Mouse (Mus musculus) forebrain, embryonic 15.5 days (tissue): ENCODE measurements around the gene Eps15. TPM values are rescaled to one million over a fixed set of nuclear protein-coding genes. Genes with fewer than 3 reads are reported as not detected.
A peak's percentile ranks its signal among the peaks of the same experiment; 100 is the strongest.

Experiments
- ATAC-seq: fragments of 200-750 bp; cut with Nextera tagmentation; replicated peaks from 2 replicates; pipeline ENCODE4 v1.8.0; 2017; ENCODE audit warnings: mild to moderate bottlenecking, moderate TSS enrichment, moderate library complexity
- H3K27ac ChIP-seq: fragments of 300-500 bp; sonication (generic); replicated peaks from 2 replicates; pipeline ENCODE4 v1.5.1; 2015; ENCODE audit warnings: mild to moderate bottlenecking, inconsistent platforms
- H3K27me3 ChIP-seq: fragments of 300-500 bp; sonication (generic); 2 replicates; pipeline ENCODE4 v1.6.1; 2015; ENCODE audit warnings: inconsistent platforms
- H3K36me3 ChIP-seq: fragments of 300-500 bp; sonication (generic); 2 replicates; pipeline ENCODE4 v1.6.1; 2015; ENCODE audit warnings: mild to moderate bottlenecking, inconsistent platforms
- H3K4me1 ChIP-seq: fragments of 300-500 bp; sonication (generic); 2 replicates; pipeline ENCODE4 v1.6.1; 2015; ENCODE audit warnings: inconsistent platforms
- H3K4me2 ChIP-seq: fragments of 300-500 bp; sonication (generic); replicated peaks from 2 replicates; pipeline ENCODE4 v1.6.1; 2015; ENCODE audit warnings: mild to moderate bottlenecking, inconsistent platforms
- H3K4me3 ChIP-seq: fragments of 300-500 bp; sonication (generic); 2 replicates; pipeline ENCODE4 v1.5.1; 2015; ENCODE audit warnings: mild to moderate bottlenecking, inconsistent platforms
- H3K9ac ChIP-seq: fragments of 300-500 bp; sonication (generic); replicated peaks from 2 replicates; pipeline ENCODE4 v1.6.1; 2015; ENCODE audit warnings: mild to moderate bottlenecking, inconsistent platforms
- H3K9me3 ChIP-seq: fragments of 300-500 bp; sonication (generic); 2 replicates; pipeline ENCODE4 v1.6.1; 2016; ENCODE audit warnings: inconsistent platforms
- WGBS: fragments of 180-500 bp; shearing (Covaris S2); methylation state at CpG from one replicate; pipeline ENCODE4 v1.1.7; 2015; ENCODE audit warnings: mixed read lengths; 5-methylcytosine and 5-hydroxymethylcytosine counted together
- polyA plus RNA-seq: library from polyadenylated mRNA; unstranded; fragments of >200 nt; fragmentation: Nextera tagmentation; extraction: Ambion mirVana; gene quantifications from 2 replicates; pipeline ENCODE4 v1.2.1, GENCODE M21; 2015

Gene Eps15
- 39.6 and 40.6 TPM in 2 replicates for polyA plus RNA-seq

DNA sequence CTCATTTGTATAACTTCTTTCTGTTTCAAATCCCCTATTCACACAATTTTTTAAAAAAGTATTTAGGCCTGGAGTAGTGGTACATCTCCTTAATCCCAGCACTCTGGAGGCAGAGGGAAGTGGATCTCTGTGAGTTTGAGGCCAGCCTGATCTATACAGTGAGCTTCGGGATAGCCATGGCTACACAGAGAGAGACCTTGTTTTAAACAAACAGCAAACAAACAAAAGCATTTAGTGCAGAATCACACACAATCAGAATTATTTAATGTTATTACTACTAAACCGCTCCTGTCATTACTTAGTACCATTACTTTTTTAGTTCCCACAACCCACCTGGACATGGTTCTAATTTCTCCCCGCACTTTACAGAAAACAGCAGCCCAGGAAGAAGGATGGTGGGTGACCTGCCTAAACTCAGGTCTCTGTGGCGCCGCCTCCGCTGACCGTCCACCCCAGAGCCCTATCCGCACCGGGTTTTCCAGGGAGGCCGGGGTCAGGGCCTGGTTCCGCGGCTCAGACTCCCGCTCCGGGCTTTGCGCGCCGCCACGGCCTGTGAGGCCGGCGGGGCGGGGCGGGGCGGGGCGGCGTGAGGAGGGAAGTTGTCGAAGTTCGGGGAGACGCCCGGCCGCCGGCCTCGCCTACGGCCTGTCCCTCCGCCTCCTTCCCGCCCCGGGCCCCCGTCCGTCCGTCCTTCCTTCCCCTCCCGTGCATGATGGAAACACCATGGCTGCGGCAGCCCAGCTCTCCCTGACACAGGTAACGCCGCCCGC, at the start of gene Eps15:
Gene Eps15, plus strand, starts transcription at position 580 of the 770 bp plus-strand sequence.
- Histone ChIP-seq H3K36me3 (no peaks in the 10 kb centered on the region), H3K4me1 (peaks cover 7% of the 10 kb centered on the region; the same call in 1 of the 2 replicates), H3K27ac (peak within 1 kb of the TSS; percentile 38; the same call in 1 of the 2 replicates), H3K9me3 (no peaks in the 10 kb centered on the region), H3K4me3 (peak within 1 kb of the TSS; percentile 90), H3K27me3 (no peaks in the 10 kb centered on the region), H3K9ac (peak within 1 kb of the TSS; percentile 68), H3K4me2 (peak within 1 kb of the TSS; percentile 88)
- ATAC-seq, result peak; percentile 95
- 3% methylated on average over 44 of the region's 44 CpGs for WGBS

DNA sequence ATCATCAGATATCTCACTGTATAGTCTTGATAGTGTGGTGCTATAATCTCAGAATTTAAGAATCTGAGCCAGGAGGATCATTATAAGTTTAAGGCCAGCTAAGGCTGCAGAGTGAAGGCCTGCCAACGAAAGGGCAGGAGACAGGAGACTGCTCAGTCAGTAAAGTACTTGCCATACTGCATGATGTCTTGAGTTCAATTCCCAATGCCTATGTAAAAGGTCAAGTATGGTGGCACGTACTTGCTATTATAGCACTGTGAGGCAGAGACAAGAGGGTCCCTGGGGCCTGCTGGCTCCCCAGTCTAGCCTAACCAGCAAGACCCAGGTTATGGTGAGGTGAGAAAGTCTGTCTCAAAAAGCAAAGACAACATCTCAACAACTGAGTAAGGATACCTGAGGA, 45.9 kb upstream of the Eps15 start, which contains the start of gene Calr4:
Gene Calr4, plus strand, starts transcription at position 301 of the 400 bp plus-strand sequence.
- H3K4me3 ChIP-seq, result no peak within 1 kb of the TSS
- H3K9me3 ChIP-seq, result no peaks in the 10 kb centered on the region
- no peak within 1 kb of the TSS for H3K27ac ChIP-seq
- no peak within 1 kb of the TSS for H3K4me2 ChIP-seq
- no peaks in the 10 kb centered on the region for H3K27me3 ChIP-seq
- H3K36me3 ChIP-seq, result no peaks in the 10 kb centered on the region
- WGBS, result 81% methylated on average over 2 of the region's 2 CpGs
- H3K4me1 ChIP-seq, result peaks cover 16% of the 10 kb centered on the region
- no peak for ATAC-seq
- H3K9ac ChIP-seq, result no peak within 1 kb of the TSS

DNA sequence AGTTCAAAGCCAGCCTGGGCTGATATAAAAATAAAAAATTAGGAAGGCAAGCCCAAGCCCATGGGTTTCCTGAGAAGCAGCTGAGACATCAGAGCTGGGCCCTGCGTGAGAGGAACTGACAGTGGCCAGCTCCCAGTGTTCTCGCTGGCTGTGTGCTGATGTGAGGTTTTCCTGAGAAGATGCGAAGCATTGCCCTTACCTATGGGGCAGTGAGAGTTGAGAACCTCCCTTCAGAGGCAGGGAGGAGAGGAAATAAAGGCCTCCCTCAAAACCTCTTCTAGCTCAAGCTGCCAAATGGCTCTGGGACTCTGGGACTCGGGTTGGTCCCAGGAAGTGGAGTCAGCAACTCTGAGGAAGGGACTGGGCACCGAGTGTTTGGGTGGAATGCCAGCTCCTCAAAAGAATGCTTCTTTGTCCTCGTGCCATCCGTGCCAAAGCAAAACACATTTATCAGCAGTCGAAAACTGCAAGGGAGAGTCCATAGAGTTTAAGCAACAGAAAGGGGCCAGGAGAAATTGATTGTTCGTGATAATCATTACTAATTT, 45.2 kb upstream of the Eps15 start:
- Histone ChIP-seq H3K4me1 (peaks cover 16% of the 10 kb centered on the region), H3K9me3 (no peaks in the 10 kb centered on the region), H3K27me3 (no peaks in the 10 kb centered on the region), H3K9ac (no peak overlapping the region), H3K4me2 (no peak overlapping the region), H3K27ac (no peak overlapping the region), H3K4me3 (no peak overlapping the region), H3K36me3 (no peaks in the 10 kb centered on the region)
- 61% methylated on average over 9 of the region's 9 CpGs for WGBS
- ATAC-seq, result no peak

DNA sequence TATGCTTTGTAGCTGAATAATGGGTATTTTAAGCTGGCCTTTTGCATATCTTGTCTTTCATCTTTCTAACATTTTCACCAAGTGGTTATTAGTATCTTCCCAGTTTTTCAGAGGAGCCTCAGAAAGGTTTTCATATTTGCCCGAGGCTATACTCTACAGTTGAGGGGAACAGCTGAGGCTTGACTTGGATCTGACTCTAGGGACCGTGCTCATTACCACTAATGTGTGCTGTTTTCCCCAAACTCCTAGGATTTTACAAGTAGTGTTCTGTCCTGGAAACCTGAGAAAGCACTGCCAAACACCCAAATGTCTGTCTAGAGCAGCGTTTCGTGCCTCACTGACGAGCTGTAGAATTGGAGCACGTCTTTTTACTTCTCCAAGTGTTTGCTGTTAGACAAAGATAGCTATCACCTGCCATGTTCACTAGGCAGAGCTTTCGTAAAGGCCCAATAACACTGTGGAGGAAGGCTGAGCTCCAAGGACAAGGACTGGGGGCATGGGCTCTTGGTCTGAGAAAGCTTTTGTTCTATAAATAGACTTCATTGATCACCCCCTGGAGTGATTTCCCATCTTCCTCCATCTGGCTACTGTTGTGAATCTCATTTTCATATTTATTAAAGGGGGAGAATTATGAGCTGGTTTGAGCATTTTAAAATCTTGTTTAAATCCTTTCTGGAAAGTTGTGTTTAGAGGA, 43.7 kb upstream of the Eps15 start:
- Histone ChIP-seq H3K4me3 (no peak overlapping the region), H3K4me1 (peaks cover 16% of the 10 kb centered on the region), H3K9ac (no peak overlapping the region), H3K27me3 (no peaks in the 10 kb centered on the region), H3K36me3 (no peaks in the 10 kb centered on the region), H3K9me3 (no peaks in the 10 kb centered on the region), H3K27ac (peak overlapping the region; percentile 21; the same call in 1 of the 2 replicates), H3K4me2 (no peak overlapping the region)
- no peak for ATAC-seq
- 48% methylated on average over 7 of the region's 7 CpGs for WGBS

DNA sequence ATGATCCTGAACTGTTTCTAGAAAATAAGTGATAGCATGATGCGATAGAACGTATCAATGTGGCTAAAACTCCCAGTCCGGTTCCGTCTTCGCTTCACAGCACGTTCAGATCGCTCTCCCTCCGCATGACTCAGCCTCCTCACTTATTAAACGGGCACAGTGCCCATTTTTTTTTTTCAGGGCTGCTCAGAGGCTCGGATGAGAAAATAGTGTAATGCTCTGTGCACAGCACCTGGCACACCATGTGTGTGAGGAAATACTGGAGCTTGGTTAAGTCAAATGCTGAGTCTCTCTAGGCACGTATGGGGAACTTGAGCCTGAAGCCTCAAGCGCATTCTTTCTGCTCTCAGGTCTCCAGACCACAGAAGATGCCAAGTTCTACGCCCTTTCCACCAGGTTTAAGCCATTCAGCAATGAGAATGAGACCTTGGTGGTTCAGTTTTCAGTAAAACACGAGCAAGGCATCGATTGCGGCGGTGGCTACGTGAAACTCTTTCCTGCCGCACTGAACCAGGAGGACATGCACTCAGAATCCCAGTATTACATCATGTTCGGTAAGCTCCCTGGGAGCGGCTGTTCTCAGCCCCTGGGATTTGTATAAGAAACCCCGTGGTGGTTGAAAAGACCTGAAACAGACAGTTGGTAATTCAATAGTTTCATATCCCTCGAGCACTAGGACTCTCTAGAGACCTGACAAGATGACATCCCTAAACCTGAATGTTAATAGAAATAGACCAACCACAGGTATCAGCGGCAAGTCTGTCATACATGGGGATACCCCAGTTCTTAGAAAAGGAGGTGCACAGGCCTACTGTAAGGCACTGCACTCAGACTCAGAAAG, 41.4 kb upstream of the Eps15 start:
- H3K36me3 ChIP-seq, result no peaks in the 10 kb centered on the region
- H3K27ac ChIP-seq, result no peak overlapping the region
- H3K4me2 ChIP-seq, result no peak overlapping the region
- H3K9ac ChIP-seq, result no peak overlapping the region
- no peak overlapping the region for H3K4me3 ChIP-seq
- no peaks in the 10 kb centered on the region for H3K9me3 ChIP-seq
- H3K4me1 ChIP-seq, result peaks cover 20% of the 10 kb centered on the region
- no peak; the same call in 1 of the 2 replicates for ATAC-seq
- 70% methylated on average over 24 of the region's 24 CpGs for WGBS
- H3K27me3 ChIP-seq, result no peaks in the 10 kb centered on the region

DNA sequence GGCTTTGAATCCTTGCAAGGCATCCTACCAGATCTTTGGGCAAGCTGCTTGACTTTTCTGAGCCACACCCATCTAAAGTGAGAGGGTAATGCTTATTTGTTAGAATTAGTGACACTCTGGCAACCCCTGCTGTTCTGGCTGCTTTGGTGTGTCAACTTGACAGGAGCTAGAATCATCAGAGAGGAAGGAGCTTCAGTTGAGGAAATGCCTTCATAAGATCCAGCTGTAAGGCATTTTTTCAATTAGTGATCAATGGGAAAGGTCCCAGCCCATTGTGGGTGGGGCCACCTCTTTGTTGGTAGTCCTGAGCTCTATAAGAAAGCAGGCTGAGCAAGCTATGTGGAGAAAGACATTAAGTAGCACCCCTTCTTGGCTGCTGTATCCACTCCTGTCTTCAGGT, 38.8 kb upstream of the Eps15 start:
- H3K4me1 ChIP-seq, result peaks cover 12% of the 10 kb centered on the region
- H3K27ac ChIP-seq, result no peak overlapping the region

DNA sequence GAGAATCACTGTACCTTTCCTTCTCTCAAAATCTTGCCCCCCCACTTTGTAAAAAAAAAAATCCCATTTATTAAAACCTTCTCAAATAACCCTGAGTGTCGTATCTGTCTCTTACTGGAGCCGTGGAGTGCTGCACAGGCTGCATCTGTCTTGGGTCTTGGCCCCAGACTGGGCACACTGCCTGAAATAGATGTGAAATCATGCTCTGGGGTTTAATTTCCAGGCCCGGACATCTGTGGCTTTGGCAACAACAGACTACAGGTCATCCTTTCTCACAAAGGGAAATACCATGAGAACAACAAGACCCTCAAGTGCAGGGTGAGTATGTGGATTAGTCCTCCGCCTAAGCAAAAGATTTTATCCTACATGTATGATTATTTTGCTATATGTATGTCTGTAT, 38.1 kb upstream of the Eps15 start:
- Histone ChIP-seq H3K27me3 (no peaks in the 10 kb centered on the region), H3K4me2 (no peak overlapping the region), H3K4me3 (no peak overlapping the region), H3K9ac (no peak overlapping the region), H3K27ac (peak overlapping the region; percentile 27), H3K4me1 (peaks cover 5% of the 10 kb centered on the region), H3K36me3 (no peaks in the 10 kb centered on the region), H3K9me3 (no peaks in the 10 kb centered on the region)
- WGBS, result 46% methylated on average over 4 of the region's 4 CpGs
- peak; percentile 64 for ATAC-seq

More for the DNA sequence above, 38.8 kb upstream of the Eps15 start:
- Histone ChIP-seq H3K27me3 (no peaks in the 10 kb centered on the region), H3K4me2 (no peak overlapping the region), H3K9ac (no peak overlapping the region), H3K4me3 (no peak overlapping the region), H3K36me3 (no peaks in the 10 kb centered on the region), H3K9me3 (no peaks in the 10 kb centered on the region)
- no peak for ATAC-seq

DNA sequence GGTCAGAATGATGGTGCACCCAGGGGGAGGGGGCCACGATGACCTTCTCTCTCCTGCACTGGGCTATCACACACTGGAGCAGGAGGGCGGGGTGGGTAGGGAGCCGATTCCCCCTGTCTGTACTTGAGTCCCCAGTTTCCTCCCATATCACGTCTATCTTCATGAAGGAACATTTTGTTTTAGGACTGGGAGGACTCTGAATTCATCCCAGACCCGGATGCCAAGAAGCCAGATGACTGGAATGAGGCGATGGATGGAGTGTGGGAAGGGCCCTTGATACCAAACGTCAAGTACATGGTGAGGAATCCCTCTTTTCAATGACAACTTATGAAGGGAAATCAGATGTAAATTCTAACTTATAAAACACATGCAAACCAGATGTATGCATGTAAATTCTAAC, 35.6 kb upstream of the Eps15 start:
- H3K27ac ChIP-seq, result no peak overlapping the region
- H3K4me3 ChIP-seq, result no peak overlapping the region
- no peak overlapping the region for H3K9ac ChIP-seq
- peaks cover 5% of the 10 kb centered on the region; the same call in 1 of the 2 replicates for H3K4me1 ChIP-seq
- no peaks in the 10 kb centered on the region for H3K27me3 ChIP-seq
- no peak overlapping the region for H3K4me2 ChIP-seq
- H3K36me3 ChIP-seq, result no peaks in the 10 kb centered on the region
- H3K9me3 ChIP-seq, result no peaks in the 10 kb centered on the region
- no peak for ATAC-seq
- 90% methylated on average over 7 of the region's 7 CpGs for WGBS

DNA sequence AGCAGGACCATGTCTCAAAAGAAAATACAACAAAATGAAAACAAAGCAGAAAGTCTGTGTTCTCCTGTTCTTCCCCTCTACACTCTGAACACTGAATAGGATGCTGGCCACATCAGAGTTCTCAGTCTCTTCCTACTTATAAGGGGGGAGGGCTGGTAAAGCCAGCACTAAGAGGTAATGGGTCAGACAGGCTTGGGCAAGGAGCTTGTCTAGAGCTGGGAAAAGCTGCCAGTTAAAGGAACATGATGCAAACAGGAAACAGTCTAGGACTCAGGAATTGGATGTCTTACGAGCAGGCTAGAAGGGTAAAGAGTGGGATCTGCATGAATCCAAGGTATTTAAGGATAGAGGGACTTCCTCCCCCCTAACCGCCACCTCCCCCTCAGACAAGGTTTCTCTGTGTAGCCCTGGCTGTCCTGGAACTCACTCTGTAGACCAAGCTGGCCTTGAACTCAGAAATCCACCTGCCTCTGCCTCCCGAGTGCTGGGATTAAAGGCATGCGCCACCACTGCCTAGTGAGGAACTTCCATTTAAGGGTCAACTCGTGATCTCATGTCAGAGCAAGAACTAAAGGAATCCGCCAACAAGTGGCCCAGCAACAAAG, 35.0 kb upstream of the Eps15 start:
- no peak for ATAC-seq
- no peak overlapping the region for H3K4me3 ChIP-seq
- H3K4me2 ChIP-seq, result no peak overlapping the region
- H3K27ac ChIP-seq, result no peak overlapping the region
- WGBS, result 83% methylated on average over 6 of the region's 6 CpGs
- no peaks in the 10 kb centered on the region for H3K9me3 ChIP-seq
- H3K27me3 ChIP-seq, result no peaks in the 10 kb centered on the region
- peaks cover 5% of the 10 kb centered on the region; the same call in 1 of the 2 replicates for H3K4me1 ChIP-seq
- no peak overlapping the region for H3K9ac ChIP-seq
- H3K36me3 ChIP-seq, result no peaks in the 10 kb centered on the region

DNA sequence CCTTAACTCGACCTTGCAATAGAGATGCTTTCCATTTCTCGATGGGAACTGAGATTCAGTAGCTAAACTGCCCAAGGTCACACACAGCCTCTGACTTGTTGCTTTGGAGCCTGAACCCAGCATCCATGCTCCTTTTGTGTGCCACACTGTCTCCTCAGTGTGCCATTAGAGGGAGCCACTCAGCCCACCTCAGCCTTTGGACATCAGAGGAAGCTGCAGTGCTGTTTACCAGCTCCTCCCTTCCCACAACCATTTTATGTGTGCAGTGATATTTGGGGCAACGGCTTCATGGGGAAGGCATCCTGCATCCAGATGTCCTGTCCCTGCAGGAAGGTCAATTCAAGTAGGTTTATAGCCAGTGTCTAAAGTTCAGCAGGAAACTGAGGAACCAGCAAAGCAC, 28.5 kb upstream of the Eps15 start:
- H3K4me2 ChIP-seq, result no peak overlapping the region
- H3K27me3 ChIP-seq, result no peaks in the 10 kb centered on the region
- H3K9ac ChIP-seq, result no peak overlapping the region
- WGBS, result 47% methylated on average over 3 of the region's 3 CpGs
- no peaks in the 10 kb centered on the region for H3K36me3 ChIP-seq
- no peaks in the 10 kb centered on the region for H3K9me3 ChIP-seq
- H3K4me3 ChIP-seq, result no peak overlapping the region
- H3K4me1 ChIP-seq, result no peaks in the 10 kb centered on the region
- ATAC-seq, result no peak
- no peak overlapping the region for H3K27ac ChIP-seq

DNA sequence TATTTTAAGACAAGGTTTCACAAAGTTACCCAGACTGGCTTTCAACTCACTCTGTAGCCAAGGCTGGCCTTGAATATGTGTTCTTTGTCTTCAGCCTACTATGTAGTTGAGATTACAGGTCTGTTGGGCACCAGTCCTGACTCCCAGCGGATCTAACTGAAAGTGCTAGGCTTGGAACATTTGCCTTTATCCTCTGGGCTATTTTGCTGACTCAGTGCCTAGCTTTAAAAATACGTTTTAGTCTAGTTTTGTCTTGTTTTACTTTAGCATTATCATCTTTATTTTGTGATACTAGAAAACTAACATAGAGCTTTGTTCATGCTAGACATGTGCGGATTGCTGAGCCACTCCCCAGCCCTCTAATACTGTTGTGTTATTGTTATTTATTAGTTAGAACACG, 27.9 kb upstream of the Eps15 start:
- H3K9me3 ChIP-seq, result no peaks in the 10 kb centered on the region
- H3K27me3 ChIP-seq, result no peaks in the 10 kb centered on the region
- H3K36me3 ChIP-seq, result no peaks in the 10 kb centered on the region
- WGBS, result 83% methylated on average over 4 of the region's 4 CpGs
- H3K27ac ChIP-seq, result no peak overlapping the region
- H3K9ac ChIP-seq, result no peak overlapping the region
- H3K4me1 ChIP-seq, result no peaks in the 10 kb centered on the region
- H3K4me3 ChIP-seq, result no peak overlapping the region
- H3K4me2 ChIP-seq, result no peak overlapping the region
- no peak for ATAC-seq
